Mouse (Mus musculus): Measurements from ENCODE around the gene Olfr105-ps.

The Olfr105-ps gene

DNA sequence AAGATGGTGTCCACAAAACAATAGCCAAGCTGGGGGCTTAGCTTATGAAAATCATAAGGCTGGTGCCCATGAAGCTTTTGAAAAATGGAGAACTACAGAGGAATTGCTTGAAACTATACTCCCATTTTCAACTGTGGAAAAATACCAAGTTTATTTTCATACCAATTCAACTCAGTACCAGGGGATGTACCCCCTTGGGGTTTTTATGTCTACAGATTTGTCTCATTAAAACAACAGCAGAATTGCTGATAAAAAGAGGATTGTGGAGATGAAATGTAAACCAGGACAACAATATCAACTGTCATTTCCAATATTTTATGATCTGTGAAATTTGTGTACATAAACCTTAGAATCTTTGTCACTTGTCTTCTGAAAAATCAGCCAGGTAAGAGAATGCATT, at the start of gene Olfr105-ps:
TSS of gene Olfr105-ps (plus strand) at position 301 of the 400 bp plus-strand sequence.
- DNase-seq: no peak

DNA sequence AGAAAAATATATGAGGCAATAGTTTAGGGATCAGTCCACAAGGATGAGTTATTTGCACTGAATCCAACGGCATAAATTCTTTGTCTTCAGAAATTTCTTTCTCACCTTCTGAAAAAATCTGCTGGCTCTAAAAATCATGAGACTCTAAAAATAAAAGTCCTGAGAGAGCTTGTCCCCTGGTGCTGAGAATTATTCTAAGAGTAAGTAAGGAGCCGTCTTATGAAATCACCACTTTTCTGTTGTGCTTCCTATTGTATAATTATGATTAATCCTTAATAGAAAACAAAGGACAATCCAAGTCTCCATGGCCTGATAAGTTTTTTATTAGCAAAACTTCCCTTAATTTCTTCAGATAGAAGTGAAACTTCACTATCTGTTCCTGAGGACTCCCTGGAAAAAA, 39.2 kb upstream of the Olfr105-ps start, which contains the start of gene Olfr103:
TSS of gene Olfr103 (minus strand) at position 101 of the 400 bp plus-strand sequence.
- DNase-seq: no peak

DNA sequence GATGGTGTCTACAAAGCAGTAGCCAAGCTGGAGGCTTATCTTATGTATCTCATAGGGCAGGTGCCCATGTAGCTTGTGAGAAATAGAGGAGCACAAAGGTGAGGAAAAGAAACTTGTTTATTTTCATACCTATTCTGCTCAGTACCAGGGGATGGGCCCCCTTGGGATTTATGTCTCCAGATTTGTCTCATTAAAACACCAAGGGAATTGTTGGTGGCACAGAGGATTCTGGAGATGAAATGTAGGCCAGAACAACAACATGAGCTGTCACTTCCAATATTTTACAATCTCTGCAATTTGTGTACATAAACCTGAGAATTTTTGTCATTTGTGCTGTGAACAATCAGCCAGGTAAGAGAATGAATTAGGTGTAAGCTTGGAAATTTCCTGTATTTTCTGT, 19.6 kb upstream of the Olfr105-ps start, which contains the start of gene Olfr104-ps:
TSS of gene Olfr104-ps (plus strand) at position 301 of the 400 bp plus-strand sequence.
- DNase-seq: no peak

DNA sequence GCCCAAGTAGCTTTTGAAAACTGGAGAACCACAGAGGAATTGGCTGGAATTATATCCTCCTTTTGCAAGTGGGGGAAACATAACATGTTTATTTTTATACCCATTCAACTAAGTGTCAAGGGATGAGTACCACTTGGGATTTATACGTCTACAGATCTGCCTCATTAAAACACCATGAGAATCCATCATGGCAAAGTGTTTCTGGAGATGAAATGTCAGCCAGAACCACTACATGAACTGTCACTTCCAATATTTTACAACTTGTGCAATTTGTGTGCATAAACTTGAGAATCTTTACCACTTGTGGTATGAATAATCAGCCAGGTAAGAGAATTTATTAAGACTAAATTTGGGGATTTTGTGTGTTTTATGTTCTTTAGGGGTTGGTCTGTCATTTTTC, 11.3 kb downstream of the Olfr105-ps start, which contains the start of gene Olfr106-ps:
TSS of gene Olfr106-ps (plus strand) at position 301 of the 400 bp plus-strand sequence.
- DNase-seq: no peak

- DNase-seq: no peak
These were observed 20.1 kb downstream of the Olfr105-ps start, which contains the start of gene Olfr107 for GRCm38 (mm10) chr17:37398926-37399325. Olfr107 (plus strand) TSS chr17:37399226.

DNA sequence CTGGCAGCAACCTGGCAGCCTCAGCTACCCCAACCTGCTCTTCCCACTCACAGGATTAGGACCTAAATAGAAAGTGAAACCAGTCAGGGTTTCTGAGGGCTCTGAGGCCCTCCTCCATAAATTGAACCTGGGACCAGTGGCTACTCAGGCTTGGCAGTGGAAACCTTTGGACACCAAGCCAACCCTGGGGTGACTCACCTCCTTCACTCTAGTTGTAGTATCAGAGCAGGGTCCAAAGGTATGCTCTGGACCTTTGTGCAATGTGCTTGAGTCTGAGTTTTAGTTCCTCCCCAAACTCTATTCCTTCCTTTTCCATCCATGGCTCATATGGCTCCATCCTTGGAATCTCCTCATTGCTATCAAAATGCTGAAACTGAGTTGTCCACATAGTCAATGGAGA, 34.5 kb downstream of the Olfr105-ps start:
- DNase-seq: no peak

Measured in kidney, adult 11 months (tissue).